Mouse (Mus musculus) left cerebral cortex, adult 18-20 months (tissue): ENCODE results near the gene Olfr330. TPM values are rescaled to one million over a fixed set of nuclear protein-coding genes. Genes with fewer than 3 reads are reported as not detected.
"Not testable (repeated sequence)": the region's sequence is repeated elsewhere in the genome, so short reads cannot be mapped to it uniquely, and the experiment has no call there.

ENCODE experiments used
- DNase-seq, 2 experiments: peaks; one replicate each; pipeline ENCODE4 v3.0.0; 2021 to 2022; ENCODE audit warnings: low spot score in 2 of 2, mixed read lengths in 1 of 2
- long read RNA-seq, 2 experiments: library from polyadenylated mRNA; stranded (forward); transcript quantifications; one replicate each; pipeline ENCODE4 v2.0.0; 2021
- total RNA-seq, 2 experiments: library from RNA; stranded (reverse); gene quantifications; 2 replicates each; pipeline ENCODE4 v1.2.3; 2021

The Olfr330 gene
- total RNA-seq = not detected
- long read RNA-seq, experiment 1 = 0 reads
- long read RNA-seq, experiment 2 = 0 reads

DNA sequence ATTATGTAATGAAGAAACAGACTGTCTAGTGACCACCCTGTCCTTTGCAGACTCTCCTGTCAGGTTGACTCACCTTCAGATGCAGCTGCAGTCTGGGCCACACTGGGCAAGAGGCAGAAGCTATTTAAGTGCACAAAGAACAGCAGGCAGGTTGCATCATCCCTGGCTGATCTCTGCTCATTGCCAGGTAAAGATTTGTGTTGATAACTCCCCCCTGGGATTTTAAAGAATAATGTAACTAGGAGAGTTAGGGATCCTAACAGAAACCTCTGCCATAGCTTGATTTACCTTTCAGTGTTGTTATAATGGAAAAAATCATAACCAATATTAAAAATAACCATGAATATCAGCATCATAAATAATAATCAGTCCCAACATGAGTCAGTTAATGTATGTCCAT, at the start of gene Olfr330:
Gene Olfr330, minus strand, starts transcription at position 101 of the 400 bp plus-strand sequence.
- not testable (repeated sequence) for DNase-seq

DNA sequence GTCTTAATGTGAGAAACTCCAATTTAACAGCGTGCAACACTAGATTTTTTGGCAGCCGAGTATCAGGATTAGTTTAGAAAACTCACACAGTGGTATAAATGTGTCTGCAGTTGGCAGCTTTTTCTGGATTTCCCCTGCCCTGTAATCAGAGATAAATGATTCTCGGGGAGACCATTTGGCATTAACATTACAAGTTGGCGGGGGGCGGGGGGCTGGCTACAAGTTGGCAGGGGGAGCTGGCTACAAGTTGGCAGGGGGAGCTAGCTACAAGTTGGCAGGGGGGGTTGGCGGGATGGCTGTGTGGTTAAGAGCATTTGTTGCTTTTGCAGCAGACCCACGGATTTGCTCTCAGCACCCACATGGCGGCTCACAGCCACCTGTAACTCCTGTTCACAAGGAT, 44.0 kb upstream of the Olfr330 start:
- DNase-seq = no peak

DNA sequence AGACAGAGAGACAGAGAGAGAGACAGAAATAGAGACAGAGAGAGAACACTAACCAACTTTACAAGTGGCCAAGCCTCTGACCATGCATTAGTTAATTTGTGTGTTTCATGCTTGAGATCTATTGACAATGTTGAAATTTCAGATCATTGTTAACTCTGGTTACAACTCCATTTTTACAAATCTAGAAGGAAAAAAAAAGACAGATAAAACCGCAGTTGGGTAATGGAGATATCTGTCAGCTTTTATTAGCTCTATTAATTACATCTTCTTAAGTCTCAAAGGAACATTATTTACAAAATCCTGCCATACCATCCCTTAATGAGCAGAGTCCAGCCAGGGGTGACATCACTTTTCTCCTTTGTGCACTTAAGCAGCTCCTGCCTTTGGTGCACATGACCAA, 42.8 kb upstream of the Olfr330 start, which contains the start of gene Olfr325:
Gene Olfr325, plus strand, starts transcription at position 301 of the 400 bp plus-strand sequence.
- no peak for DNase-seq

DNA sequence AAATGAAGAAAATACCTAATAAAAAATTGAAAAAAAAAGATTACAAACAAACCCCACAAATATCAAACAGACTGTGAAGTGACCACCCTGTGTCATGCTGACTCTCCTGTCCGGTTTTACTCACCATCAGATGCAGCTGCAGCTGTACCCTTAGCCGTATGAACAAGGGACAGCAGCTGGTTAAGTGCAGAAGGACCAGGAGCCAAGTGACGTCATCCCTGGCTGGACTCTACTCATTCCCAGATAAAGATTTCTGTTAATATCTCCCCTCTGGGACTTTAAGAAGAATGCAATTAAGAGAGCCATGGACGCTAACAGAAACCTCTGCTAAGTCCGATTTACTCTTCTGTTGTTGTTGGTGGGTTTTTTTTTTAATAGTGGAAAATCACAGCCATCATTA, 35.8 kb upstream of the Olfr330 start, which contains the start of gene Olfr224:
Gene Olfr224, minus strand, starts transcription at position 149 of the 400 bp plus-strand sequence.
- no peak for DNase-seq

DNA sequence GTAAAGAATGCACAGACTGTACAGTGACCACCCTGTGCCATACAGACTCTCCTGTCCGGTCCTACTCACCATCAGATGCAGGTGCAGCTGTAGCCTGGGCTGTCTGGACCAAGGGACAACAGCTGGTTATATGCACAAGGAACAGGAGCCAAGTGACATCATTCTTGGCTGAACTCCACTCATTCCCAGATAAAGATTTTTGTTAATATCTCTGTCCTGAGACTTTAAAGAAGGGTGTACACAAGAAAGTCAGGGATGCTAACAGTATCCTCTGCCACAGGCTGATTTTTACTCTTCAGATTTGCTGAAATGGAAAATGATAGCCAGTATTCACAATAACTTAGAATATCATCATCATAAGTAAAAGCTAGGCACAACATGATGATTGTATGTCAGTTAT, 20.9 kb upstream of the Olfr330 start, which contains the start of gene Olfr328:
Gene Olfr328, minus strand, starts transcription at position 101 of the 400 bp plus-strand sequence.
- no peak for DNase-seq

DNA sequence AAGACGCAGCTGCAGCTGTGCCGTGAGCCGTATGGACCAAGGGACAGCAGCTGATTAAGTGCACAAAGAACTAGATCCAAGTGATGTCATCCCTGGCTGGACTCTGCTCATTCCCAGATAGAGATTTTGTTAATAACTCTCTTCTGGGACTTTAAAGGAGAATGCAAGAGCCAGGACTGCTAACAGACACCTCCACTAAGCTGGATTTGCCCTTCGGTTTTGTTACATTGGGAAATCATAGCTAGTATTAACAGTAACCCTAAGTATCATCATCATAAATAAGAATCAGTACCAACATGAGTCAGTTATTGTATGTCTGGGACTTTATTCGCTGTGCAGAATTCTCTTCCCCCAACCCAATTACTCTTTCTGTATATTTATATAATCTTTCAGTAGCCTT, 11.7 kb upstream of the Olfr330 start, which contains the start of gene Olfr329-ps:
Gene Olfr329-ps, minus strand, starts transcription at position 101 of the 400 bp plus-strand sequence.
- no peak for DNase-seq

DNA sequence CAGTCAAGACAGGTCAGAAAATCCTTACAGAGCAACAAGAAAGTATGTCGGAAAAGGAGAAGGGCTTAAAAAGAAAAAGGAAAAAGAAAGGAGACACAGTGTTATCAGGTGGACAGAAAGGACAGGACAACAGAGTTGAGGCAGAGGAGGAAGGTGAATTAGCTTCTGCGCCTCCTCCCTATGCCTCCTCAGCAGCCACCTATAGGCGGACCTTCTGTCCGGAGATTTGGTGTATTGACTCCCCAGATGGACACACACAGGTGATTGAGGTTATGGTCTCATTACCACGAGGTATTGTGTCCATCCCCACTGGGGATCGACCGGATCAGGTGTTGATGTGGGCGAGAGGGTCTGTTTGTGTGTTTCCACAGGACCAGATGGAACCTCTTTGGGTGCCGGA, 14.9 kb downstream of the Olfr330 start:
- DNase-seq = peak in 1 of 2 experiments; percentile 8

DNA sequence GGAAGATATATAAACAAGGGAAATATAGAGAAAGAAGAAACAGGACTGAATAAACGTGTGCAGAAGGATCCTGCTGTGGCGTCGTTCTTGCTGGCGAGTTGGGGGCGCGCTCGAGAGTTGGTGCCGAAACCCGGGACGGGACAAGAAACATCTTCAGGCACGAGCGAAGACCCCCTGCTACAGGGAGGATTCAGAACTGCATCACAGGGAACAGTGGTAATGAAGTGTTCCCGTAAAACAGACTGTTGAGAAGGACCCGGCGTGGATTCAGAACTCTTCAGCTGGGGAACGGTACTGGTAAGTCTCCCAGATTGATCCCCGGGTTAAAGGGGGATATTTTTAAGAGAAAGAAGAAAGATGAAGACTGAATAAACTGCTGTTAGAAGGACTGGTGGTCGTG, 15.7 kb downstream of the Olfr330 start:
- peak; percentile 73 to 74 for DNase-seq

DNA sequence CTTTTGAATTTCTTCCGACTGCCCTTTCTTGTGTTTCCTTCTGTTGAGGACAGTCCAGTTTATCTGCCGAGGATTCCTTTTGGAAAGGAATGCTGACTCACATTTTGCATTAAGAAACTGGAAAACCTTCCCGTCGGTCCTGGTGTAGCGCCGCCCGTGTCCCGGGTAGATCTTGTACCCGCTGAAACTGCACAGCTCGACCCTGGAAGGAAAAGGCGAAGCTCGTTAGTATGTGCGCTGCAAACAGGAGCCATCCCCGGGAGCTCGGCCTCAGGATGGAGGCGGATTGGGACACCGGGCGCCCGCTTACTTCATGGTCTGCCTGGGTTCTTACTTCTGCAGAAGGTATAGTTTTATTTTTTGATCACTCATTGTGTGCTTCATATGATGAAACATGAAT, 25.6 kb downstream of the Olfr330 start:
- not testable (repeated sequence) for DNase-seq

DNA sequence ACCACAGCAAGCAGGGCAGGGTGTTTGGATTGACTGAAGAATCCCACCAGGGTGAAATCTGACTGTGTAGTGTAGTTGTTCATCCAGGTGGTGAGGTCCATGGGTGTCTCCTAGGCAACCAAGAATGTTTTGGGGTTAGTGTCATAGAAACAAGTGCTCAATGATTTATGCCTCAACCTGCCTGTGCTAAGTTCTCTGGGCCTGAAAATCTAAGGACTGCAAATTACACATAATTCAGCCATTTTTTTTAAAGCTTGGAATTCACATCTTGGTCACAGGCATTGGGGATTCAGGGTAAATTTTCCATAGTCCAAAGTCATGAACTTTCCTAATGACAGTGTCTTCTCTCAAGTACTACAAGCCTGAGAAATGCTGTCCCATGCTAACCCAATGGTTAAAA, 32.2 kb downstream of the Olfr330 start, which contains the start of gene Olfr331:
Gene Olfr331, minus strand, starts transcription at position 101 of the 400 bp plus-strand sequence.
- not testable (repeated sequence) for DNase-seq

DNA sequence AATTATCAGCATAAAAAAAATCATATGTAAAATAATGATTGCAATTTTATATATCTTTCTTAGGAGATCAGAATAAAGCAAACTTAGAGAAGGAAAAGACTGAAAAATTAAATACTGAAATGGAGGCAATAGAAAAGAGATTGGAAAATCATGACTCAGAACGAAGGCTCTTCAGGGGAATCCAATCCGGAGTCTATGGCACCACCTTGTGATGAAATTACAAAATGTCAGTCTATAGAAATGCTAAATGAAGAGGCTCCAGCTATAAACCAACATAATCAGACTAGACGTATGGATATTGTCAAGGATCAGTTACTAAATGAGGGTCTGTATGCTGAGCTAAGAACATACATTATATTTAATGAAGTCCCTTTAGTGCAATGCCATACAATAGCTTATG, 35.3 kb downstream of the Olfr330 start:
- no peak for DNase-seq

DNA sequence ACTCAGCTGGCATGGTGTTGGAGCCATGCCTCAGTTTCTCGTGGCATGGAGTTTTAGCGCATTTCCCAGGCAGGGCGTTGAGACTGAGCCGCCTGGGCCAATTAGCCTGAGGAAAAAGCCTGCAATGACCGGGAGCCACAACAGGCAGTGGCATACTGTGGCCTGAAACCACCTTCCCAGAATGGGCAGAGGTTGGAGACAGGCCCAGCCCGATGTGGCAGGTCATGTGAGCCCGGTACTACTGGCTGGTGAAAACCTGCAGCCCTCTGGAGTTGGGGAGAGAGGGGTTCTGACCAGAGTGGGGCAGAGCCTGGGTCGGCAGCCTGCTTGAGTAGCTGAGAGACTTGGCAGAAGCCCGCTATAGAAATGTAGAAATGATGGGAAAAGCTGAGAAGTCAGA, 35.9 kb downstream of the Olfr330 start:
- DNase-seq = no peak

DNA sequence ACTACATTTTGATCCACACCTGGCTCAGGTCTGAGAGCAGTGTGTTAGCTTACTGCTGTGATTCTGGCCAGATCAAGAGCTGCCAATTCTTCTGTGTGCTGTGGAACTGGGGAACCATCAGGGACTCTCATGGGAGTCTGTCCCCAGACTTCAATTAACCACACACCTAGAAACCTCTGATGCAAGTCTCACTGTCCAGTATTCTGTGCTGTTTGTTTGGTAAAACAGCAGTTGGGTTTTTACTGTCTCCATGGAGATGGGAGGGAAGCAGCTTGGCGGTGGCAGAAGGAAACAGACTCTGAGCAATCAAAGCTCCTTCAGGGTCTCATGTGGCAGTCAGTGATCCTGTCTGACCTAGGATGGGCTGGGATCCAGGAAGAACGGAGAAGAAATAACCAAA, 42.2 kb downstream of the Olfr330 start, which contains the start of gene Olfr332:
Gene Olfr332, minus strand, starts transcription at position 101 of the 400 bp plus-strand sequence.
- DNase-seq = no peak

Other genes with a start within 250 kb of the Olfr330 start
- gene Zfp692, start 227.8 kb downstream of the Olfr330 start, total RNA-seq = 10 to 100 TPM; 25.4 to 28.9 TPM
- 10 to 100 TPM; 39.4 to 45.1 TPM for gene Zfp672, start 204.5 kb downstream of the Olfr330 start, total RNA-seq
- 10 to 100 TPM; 50.1 to 53.7 TPM for gene Sh3bp5l, start 204.1 kb downstream of the Olfr330 start, total RNA-seq
- not detected for gene Lypd8, start 155.8 kb downstream of the Olfr330 start, total RNA-seq
- not detected for gene 1810065E05Rik, start 113.7 kb downstream of the Olfr330 start, total RNA-seq
- not detected for gene Gm12253, start 102.3 kb downstream of the Olfr330 start, total RNA-seq
- not detected for gene Lypd9, start 81.9 kb downstream of the Olfr330 start, total RNA-seq
- not detected for gene Olfr30, start 72.6 kb downstream of the Olfr330 start, total RNA-seq
- not detected for gene Olfr332, start 42.3 kb downstream of the Olfr330 start, total RNA-seq
- gene Olfr331, start 32.3 kb downstream of the Olfr330 start, total RNA-seq = not detected
- gene Olfr329-ps, start 11.6 kb upstream of the Olfr330 start, total RNA-seq = not detected
- gene Olfr328, start 20.8 kb upstream of the Olfr330 start, total RNA-seq = not detected
- gene Olfr224, start 35.7 kb upstream of the Olfr330 start, total RNA-seq = not detected
- not detected for gene Olfr325, start 42.9 kb upstream of the Olfr330 start, total RNA-seq
- gene Olfr324, start 60.3 kb upstream of the Olfr330 start, total RNA-seq = not detected
- not detected for gene 2210407C18Rik, start 81.2 kb upstream of the Olfr330 start, total RNA-seq
- gene Olfr323, start 95.7 kb upstream of the Olfr330 start, total RNA-seq = not detected
- under 1 TPM in 1 of 2 experiments, not detected in 1; 0.21 TPM for gene Trim58, start 105.6 kb upstream of the Olfr330 start, total RNA-seq
- gene Olfr322, start 123.9 kb upstream of the Olfr330 start, total RNA-seq = not detected
- gene Olfr320, start 146.3 kb upstream of the Olfr330 start, total RNA-seq = not detected
- not detected for gene Olfr319, start 164.3 kb upstream of the Olfr330 start, total RNA-seq
- not detected for gene Olfr318, start 189.2 kb upstream of the Olfr330 start, total RNA-seq
- gene Olfr317, start 204.4 kb upstream of the Olfr330 start, total RNA-seq = under 1 TPM in 1 of 2 experiments, not detected in 1; 0.26 TPM
- 1 to 10 TPM; 2.1 to 2.9 TPM for gene Olfr316, start 217.9 kb upstream of the Olfr330 start, total RNA-seq
- gene Olfr315, start 238.4 kb upstream of the Olfr330 start, total RNA-seq = not detected
- not detected for gene Olfr314, start 248.1 kb upstream of the Olfr330 start, total RNA-seq